Mouse (Mus musculus): ENCODE measurements around the gene R3hdm4.

DNA sequence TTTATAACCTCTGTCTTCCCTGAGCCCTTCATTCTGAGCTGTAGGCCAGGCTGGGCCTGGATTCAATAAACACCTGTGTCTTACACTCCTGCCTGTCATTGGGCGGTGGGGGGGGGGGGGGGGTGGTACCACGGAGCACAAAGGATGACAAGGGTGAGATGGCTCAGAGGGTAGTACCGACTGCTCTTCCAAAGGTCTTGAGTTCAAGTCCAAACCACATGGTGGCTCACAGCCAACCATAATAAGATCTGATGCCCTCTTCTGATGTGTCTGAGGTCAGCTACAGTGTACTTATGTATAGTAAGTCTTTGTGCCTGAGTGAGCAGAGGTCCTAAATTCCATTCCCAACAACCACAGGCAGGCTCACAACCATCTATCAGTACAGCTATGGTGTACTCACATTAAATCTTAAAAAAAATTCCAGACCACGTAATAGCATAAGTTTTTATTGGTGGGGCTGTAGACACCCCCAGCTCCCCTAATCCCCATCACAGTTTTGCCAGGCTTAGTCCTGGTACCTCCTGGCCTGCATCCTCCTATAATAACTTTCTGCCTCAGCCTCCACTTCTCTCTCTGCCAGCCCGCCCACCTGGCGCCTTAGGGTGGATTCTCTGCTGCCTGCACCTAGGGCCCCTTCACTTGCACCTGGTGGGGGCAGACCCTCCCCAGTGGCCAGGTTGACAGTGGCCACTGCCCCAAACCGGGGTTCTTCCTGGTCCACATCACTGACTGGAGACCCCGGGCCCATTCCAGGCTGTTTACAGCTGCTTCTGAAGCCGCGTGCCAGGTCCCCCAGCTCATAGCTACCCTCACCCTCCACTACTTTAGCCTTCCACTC lies 56.4 kb downstream of the R3hdm4 start:
- TF ChIP-seq POLR2A (IDR thresholded peaks at IDR 0.05; ENCODE audit: borderline replicate concordance, insufficient read depth, low read length): no peak
- no peak for TF ChIP-seq CTCF (IDR thresholded peaks at IDR 0.05; ENCODE audit: borderline replicate concordance, insufficient read depth, low read depth, low read length)

Data from cerebellum, adult 2 months (tissue).